Comparison of ENCODE assay signal across 8 mouse cellular contexts in genomic region chr5:122613908-122614732, GRCm38 (mm10). TPM values are rescaled to one million over a fixed set of nuclear protein-coding genes. Genes with fewer than 3 reads are reported as not detected.
DNase-seq lines count a peak whose midpoint lies in the region; ATAC-seq lines count a peak whose summit lies in the region.

Gene Ift81, minus strand, starts transcription at chr5:122614518.

- peak; percentile 96 for ATAC-seq in hindbrain, embryonic 13.5 days (ENCODE audit: low FRiP score)

- DNase-seq in Muller cell, postnatal 12 days (ENCODE audit: inconsistent ontology term) = peak; percentile 93
- peak; percentile 96 for DNase-seq in cerebellum, adult 9-11 months
- peak; percentile 92 to 96 for DNase-seq in frontal cortex, postnatal 10 days (ENCODE audit: low spot score in 2 of 2)
- peak; percentile 95 to 97 for DNase-seq in layer of hippocampus, postnatal 25 days (ENCODE audit: extremely low spot score in 1 of 2, low spot score in 1 of 2)
- peak; percentile 95 for DNase-seq in lung, postnatal 25 days (ENCODE audit: low spot score)
- peak; percentile 97 for DNase-seq in retina, embryonic 14.5 days (ENCODE audit: low spot score)
- DNase-seq in thymus, postnatal 4 days = peak; percentile 99

- H3K36me3 ChIP-seq in hindbrain, embryonic 13.5 days = peaks cover 9% of the 10 kb centered on the region

- H3K4me3 ChIP-seq in hindbrain, embryonic 13.5 days = peak within 1 kb of the TSS; percentile 71

- WGBS in hindbrain, embryonic 13.5 days = 2% methylated on average over 67 of the region's 67 CpGs

- peak within 1 kb of the TSS; percentile 67 for H3K4me2 ChIP-seq in hindbrain, embryonic 13.5 days

- peak within 1 kb of the TSS; percentile 91 for H3K27ac ChIP-seq in hindbrain, embryonic 13.5 days

- H3K4me1 ChIP-seq in hindbrain, embryonic 13.5 days (replicated peaks) = peaks cover 24% of the 10 kb centered on the region

- no peaks in the 10 kb centered on the region for H3K9me3 ChIP-seq in hindbrain, embryonic 13.5 days

- H3K9ac ChIP-seq in hindbrain, embryonic 13.5 days = peak within 1 kb of the TSS; percentile 94

- H3K27me3 ChIP-seq in hindbrain, embryonic 13.5 days = no peaks in the 10 kb centered on the region

RNA-seq across cellular contexts. Expression of gene Ift81, which starts in this region (rescaled TPM):
- polyA plus RNA-seq in hindbrain, embryonic 13.5 days (2015; fragmentation: Nextera tagmentation; extraction: Ambion mirVana) = 70.2 and 70.7 TPM in 2 replicates
- total RNA-seq in layer of hippocampus, postnatal 25 days (2021) = 10 to 100 TPM; 34.5 to 37.4 TPM

Comparison
In these comparisons a context has a peak if more than half of its experiments do, and no peak if none do; other contexts are left out.
1. Peak in every context shown above with its lines: DNase-seq, ATAC-seq, H3K4me3 ChIP-seq and H3K27ac ChIP-seq.